Mouse (Mus musculus): ENCODE measurements around the gene Trim3.

Gene Trim3

DNA sequence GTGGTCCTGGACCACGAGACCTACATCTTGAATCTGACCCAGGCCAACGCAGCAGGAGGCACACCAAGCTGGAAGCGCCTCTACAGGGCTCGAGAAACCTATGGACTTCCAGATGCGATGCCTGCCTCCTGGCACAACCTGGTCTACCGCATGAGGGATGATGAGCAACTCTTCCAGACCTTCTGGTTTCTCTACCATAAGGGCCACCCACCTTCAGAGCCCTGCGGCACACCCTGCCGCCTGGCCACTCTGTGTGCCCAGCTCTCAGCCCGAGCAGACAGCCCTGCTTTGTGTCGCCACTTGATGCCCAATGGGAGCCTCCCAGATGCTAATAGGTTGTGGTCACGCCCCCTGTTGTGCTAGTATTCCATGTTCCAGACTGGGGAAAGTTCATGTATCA is 75.7 kb downstream of the Trim3 start:
- no peak for DNase-seq (ENCODE audit: low spot score)

DNA sequence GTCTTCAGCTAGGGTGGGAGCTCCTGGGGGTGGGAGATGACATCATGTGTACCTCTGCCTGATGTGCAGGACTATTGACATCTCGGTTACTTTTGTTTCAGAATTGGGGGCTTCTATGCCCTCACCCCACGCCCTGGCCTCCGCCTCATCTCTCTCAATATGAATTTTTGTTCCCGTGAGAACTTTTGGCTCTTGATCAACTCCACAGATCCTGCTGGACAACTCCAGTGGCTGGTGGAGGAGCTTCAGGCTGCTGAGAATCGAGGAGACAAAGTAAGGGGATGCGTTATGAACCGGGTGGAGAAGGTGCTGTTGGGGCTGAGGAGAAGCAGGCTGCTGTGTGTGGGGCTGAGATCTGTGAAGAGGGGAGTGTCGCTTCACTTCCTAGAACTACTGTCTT is 77.0 kb downstream of the Trim3 start:
- no peak for DNase-seq (ENCODE audit: low spot score)

DNA sequence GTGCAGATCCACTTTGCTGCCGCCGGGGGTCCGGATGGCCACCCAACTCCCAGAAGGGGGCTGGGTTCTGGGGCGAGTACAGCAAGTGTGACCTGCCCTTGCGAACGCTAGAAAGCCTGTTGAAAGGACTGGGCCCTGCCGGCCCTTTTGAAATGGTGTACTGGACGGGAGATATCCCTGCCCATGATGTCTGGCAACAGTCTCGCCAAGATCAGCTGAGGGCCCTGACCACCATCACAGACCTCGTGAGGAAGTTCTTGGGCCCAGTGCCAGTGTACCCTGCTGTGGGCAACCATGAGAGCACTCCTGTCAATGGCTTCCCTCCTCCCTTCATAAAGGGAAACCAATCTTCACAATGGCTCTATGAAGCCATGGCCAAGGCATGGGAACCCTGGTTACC is 77.8 kb downstream of the Trim3 start:
- no peak for DNase-seq (ENCODE audit: low spot score)
